Mouse (Mus musculus) Patski (cell line): ENCODE results near the gene N4bp2. TPM values are rescaled to one million over a fixed set of nuclear protein-coding genes. Genes with fewer than 3 reads are reported as not detected.

Experiments
- ATAC-seq: fragments of 100-300 bp; one replicate; pipeline ENCODE4 v1.8.0; 2021
- CTCF ChIA-PET: fragments of 350-600 bp; sonication (Branson Sonifier 250); formaldehyde crosslinking; loops from one replicate; lab custom pipeline; 2022; ENCODE audit warnings: inconsistent platforms; lab: Charles Lee
- POLR2A ChIA-PET: fragments of 350-600 bp; sonication (Branson Sonifier 250); formaldehyde crosslinking; loops from one replicate; lab custom pipeline; 2022; ENCODE audit warnings: antibody characterized with exemption, inconsistent platforms; lab: Charles Lee
- DNase-seq: peaks from one replicate; pipeline ENCODE4 v3.0.0-alpha.2; 2011; ENCODE audit warnings: low read depth, low spot score
- H3K27me3 ChIP-seq: fragments of 371-371 bp; one replicate; pipeline ENCODE4 v1.5.1; 2021
- CTCF ChIP-seq: fragments of 100-300 bp; IDR thresholded peaks from one replicate; pipeline ENCODE4 v1.5.1; 2021
- in situ Hi-C: fragments of 300-500 bp; cut with MboI; formaldehyde crosslinking; loops from 3 replicates; pipeline ENCODE4 v1.11.1; 2018; ENCODE audit warnings: low pct_unique_long_range_greater_than_20kb, mixed read lengths
- polyA plus RNA-seq: library from polyadenylated mRNA; unstranded; gene quantifications from one replicate; pipeline ENCODE4 v1.2.3, GENCODE M21; 2021

The N4bp2 gene
- polyA plus RNA-seq, 1 experiment from 2014 or later = 9.8 TPM

DNA sequence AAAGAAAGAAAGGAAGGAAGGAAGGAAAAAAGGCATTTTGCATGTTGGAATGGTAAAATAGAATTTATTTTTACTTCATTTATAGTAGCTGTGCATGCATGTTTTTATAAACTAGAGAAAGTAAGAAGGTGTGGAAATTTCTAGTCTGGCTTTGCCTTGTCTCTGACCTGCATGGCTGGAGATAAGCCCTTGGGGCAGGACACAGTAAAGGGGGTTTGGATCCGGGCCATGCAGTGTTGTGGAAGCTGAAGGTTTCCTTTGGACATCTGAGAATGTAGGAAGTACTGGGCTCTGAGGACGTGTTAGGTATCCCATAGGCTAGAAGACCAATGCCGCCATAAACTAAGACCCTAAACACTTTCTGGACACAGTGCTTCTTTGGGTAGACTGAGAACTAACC lies 105.1 kb downstream of the N4bp2 start:
- TF ChIP-seq CTCF = no peak
- no peak for ATAC-seq
- ChIA-PET CTCF (interaction anchor here (1.6 kb wide), 1 partner anchor 37 kb away, joined by 4 read pairs; no protein-coding TSS in a partner anchor), POLR2A (no interaction called here)
- H3K27me3 ChIP-seq = no peaks in the 10 kb centered on the region
- DNase-seq = no peak
- in situ Hi-C loops = no loop called here

- ChIA-PET CTCF (no interaction called here), POLR2A (no interaction called here)
- ATAC-seq (no peak), DNase-seq (no peak)
- TF ChIP-seq CTCF = no peak
- no peaks in the 10 kb centered on the region for H3K27me3 ChIP-seq
- in situ Hi-C loops = no loop called here
Measured at GRCm38 (mm10) chr5:65869660-65870059, 106.3 kb downstream of the N4bp2 start.

DNA sequence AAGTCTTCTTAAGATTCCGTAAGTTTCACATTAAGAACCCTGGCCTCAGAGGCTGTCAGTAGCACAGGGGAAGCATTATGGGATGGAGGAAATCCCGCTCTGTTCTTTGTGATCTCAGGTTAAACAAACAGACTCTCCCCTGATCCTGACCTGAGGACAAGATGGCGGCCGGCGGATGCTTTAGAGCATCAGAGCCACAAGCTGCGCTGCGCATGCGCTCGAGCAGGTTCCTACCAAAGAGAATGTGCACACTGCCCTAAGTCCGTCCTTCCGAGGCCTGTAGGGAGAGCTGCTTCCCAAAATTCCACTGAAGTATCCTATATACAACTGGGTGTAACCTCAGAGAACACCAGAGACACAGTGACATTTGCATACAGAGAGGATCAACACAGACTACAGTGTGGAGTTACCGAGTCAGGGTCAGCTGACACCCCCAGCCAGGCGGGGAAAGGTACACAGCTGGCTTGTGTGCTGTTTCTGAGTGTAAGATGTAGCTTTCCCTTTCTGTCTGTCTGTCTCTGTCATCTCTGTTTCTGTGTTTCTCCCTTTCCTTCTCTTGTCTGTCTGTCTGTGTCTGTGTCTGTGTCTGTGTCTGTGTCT lies 108.1 kb downstream of the N4bp2 start:
- ChIA-PET CTCF (no interaction called here), POLR2A (no interaction called here)
- in situ Hi-C loops = no loop called here
- TF ChIP-seq CTCF = no peak
- ATAC-seq = no peak
- DNase-seq = no peak
- peaks cover 1% of the 10 kb centered on the region for H3K27me3 ChIP-seq

- TF ChIP-seq CTCF = no peak
- ChIA-PET POLR2A (no interaction called here), CTCF (no interaction called here)
- in situ Hi-C loops = no loop called here
- DNase-seq (no peak), ATAC-seq (no peak)
- H3K27me3 ChIP-seq = peaks cover 3% of the 10 kb centered on the region
Measured at GRCm38 (mm10) chr5:65873212-65873611, 109.9 kb downstream of the N4bp2 start.

DNA sequence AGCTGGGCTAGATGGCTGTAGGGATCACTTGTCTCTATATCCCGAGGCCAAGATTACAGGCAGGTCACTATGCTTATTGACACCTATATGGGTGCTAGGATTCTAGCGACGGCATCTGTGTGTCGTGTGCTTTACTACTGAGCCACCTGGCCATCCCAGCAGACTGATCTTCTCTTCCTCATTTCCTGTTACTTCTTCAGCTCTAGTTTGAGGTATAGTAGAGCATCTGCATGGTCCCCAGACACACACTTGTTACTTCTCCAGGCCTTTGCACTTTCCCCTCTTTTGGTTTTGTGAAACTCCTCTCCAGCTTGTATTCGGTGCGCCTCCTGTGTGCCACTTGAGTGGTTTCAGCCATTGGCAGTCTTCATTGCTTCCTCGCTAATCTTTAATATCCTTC lies 111.9 kb downstream of the N4bp2 start:
- DNase-seq = no peak
- in situ Hi-C loops = no loop called here
- no peak for TF ChIP-seq CTCF
- ChIA-PET POLR2A (no interaction called here), CTCF (interaction anchor here (0.8 to 1.2 kb wide), 3 partner anchors 24 to 74 kb away, joined by 3 read pairs; no protein-coding TSS in a partner anchor)
- no peak for ATAC-seq
- peaks cover 3% of the 10 kb centered on the region for H3K27me3 ChIP-seq

GRCm38 (mm10) chr5:65878367-65878766 lies 115.0 kb downstream of the N4bp2 start:
- TF ChIP-seq CTCF = no peak
- no peak for ATAC-seq

More at GRCm38 (mm10) chr5:65878367-65878766, 115.0 kb downstream of the N4bp2 start:
- ChIA-PET POLR2A (no interaction called here), CTCF (no interaction called here)
- in situ Hi-C loops = no loop called here
- no peak for DNase-seq
- H3K27me3 ChIP-seq = peaks cover 3% of the 10 kb centered on the region

Other genes with a start within 250 kb of the N4bp2 start
- 122 TPM for gene Smim14, start 226.3 kb upstream of the N4bp2 start, polyA plus RNA-seq
- gene Ube2k, start 226.3 kb upstream of the N4bp2 start, polyA plus RNA-seq = 130 TPM
- 104 TPM for gene Pds5a, start 65.2 kb upstream of the N4bp2 start, polyA plus RNA-seq
- gene Rhoh, start 97.7 kb downstream of the N4bp2 start, polyA plus RNA-seq = 0.04 TPM
- not detected for gene Chrna9, start 171.4 kb downstream of the N4bp2 start, polyA plus RNA-seq
- not detected for gene 9130230L23Rik, start 240.8 kb downstream of the N4bp2 start, polyA plus RNA-seq